Mouse (Mus musculus): ENCODE results near the gene Vmn1r219.
"Not testable (repeated sequence)": the region's sequence is repeated elsewhere in the genome, so short reads cannot be mapped to it uniquely, and the experiment has no call there.

The Vmn1r219 gene

DNA sequence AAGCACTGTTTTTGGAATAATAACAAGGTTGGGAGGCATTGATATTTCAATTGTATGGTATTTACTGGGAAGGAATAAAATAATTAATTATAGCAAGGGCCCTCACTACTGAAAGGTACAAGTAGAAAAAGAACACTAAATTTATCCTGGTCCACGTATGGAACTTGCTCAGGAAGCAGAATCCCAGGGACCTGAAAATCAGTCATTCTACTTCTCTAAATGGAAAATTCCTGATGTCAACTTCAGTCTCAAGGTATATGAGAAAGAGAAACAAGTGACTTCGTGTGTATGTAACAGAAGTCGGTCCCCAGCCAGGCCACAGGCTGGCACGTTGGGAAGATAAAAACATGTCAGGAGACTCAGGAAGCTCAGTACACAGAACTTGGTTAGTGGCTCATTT, at the start of gene Vmn1r219:
TSS of gene Vmn1r219 (plus strand) at position 301 of the 400 bp plus-strand sequence.
- no peak for DNase-seq (ENCODE audit: low read depth, low spot score)

DNA sequence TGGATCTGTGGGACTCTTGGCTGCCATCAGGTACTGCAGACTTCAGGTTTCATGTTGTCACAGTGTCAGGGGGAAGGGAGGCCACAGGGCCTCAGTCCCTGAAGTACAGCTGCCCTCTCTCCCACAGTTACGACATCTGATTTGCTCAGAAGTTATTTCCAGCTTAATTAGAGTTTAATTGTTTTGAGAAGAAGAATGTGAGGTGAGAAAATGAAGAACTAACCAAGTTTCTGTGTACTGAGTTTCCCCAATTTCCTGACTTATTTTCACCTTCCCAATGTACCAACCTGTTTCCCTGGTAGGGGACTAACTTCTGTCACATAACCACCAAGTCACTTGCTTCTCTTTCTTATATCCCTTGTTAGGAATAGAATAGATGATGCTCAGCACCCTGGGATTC, 41.0 kb upstream of the Vmn1r219 start, which contains the start of gene Vmn1r217:
TSS of gene Vmn1r217 (minus strand) at position 101 of the 400 bp plus-strand sequence.
- DNase-seq (ENCODE audit: low read depth, low spot score), result not testable (repeated sequence)

DNA sequence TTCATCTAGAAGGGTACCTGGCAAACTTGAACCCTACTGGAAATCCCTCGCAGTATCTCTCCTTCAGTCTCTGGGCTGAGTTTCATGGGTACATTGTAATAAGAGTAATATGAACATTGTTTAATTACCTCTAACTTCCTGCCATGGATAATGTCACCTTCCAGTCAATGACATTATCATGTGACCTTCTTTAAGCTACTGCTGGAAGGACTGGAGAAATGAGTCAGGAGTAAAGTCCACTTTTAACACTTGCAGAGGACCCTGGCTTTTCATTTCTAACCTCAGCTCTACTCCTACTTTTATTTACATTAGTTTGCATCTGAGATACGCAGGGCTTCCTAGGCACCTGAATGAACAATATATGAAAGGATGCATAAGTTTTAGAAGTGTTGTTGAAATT, 38.5 kb upstream of the Vmn1r219 start:
- no peak for DNase-seq (ENCODE audit: low read depth, low spot score)

DNA sequence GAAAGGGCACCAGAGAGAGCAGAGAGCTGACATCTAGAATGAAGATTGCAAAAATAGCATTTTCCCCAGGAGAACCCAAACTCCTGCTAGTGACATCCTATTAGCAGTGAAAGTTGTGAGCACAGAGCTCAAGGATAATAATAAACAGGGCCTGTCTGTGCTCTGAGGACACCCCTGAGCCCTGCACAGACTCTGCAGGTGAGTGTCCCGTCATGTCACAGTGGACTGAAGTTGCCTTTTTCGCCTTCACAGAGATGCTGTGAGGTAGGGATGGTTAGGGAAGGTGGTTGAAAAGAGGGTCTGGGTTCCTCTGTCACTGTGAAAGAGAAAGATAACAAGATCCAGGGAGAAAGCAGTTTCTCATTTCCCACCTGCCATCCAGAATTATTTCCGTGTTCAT, 26.0 kb upstream of the Vmn1r219 start, which contains the start of gene Vmn1r218:
TSS of gene Vmn1r218 (plus strand) at position 57 of the 400 bp plus-strand sequence.
- DNase-seq (ENCODE audit: low read depth, low spot score), result no peak

DNA sequence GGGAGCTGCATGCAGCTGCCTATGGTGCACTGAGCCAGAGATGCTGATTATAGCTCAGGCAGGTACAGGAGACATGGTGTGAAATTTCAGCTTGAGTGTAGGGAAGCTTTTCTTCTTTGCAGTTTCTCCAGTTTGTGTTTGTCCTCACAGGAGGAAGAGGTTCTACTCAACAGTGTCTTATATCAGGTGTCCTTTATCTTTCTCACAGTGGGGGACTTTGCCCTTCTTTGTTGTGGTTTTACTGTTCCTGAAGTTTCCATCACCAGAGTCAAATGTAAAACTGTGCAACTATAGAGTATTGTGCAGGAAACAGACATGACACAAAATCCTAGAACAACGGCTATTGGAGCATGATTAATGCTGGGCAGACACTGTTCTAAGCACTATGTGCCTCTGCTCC, 25.6 kb upstream of the Vmn1r219 start:
- DNase-seq (ENCODE audit: low read depth, low spot score), result no peak

DNA sequence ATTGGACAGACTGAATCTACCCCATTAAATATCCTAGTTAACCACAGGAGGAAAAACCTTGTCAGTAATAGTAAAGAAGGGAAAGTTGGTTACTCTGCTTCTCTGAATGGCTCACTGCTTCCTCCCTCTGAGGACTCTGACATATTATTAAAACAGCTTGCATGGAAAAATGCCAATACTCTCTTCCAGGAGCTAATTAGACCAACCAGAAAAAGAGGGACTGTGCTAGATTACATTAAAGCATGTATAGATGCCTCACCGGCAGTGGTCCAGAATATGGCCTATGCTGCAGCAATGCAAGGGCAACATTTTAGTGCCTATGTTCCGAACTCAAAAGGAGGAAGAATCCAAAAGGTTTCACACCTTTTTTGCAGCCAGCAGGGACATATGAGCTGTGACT, 20.2 kb upstream of the Vmn1r219 start:
- no peak for DNase-seq (ENCODE audit: low read depth, low spot score)

DNA sequence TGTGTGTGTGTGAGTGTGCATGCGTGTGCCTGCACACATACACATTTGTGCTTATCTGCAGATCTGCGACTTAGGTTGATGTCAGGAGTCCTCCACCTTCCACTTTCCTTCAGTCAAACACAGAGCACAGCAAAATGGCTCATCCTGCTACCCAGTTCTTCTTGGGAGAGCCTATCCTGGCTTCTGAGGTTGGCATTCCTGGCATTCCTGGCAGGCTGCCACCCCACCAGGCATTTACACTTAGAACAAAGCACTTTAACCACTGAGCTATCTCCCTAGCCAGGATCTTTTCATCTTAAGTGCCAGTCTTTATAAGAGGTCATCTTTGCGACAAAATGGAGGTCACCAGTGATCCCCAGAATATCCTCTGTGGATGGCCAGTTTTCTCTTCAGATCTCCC, 1.3 kb upstream of the Vmn1r219 start:
- peak; percentile 56 for DNase-seq (ENCODE audit: low read depth, low spot score)

DNA sequence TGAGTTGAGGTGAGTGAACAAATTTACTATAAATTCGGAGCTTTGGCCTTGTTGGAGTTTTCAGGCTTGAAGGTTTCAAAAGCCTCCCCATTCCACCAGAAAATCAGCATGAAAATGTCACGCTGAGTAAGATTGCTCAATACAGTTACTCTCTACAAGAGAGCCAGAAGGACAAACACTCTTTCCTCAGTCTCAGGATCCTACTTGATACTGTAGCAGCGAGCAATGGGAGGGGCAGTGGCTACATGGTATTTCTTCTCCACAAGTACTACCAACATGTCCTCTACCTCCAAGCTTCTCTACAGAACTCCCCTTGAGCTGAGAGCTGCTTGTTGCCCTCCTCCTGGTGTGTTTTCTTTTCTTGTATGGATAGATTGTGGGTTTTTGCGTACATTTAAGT, 7.4 kb downstream of the Vmn1r219 start:
- not testable (repeated sequence) for DNase-seq (ENCODE audit: low read depth, low spot score)

DNA sequence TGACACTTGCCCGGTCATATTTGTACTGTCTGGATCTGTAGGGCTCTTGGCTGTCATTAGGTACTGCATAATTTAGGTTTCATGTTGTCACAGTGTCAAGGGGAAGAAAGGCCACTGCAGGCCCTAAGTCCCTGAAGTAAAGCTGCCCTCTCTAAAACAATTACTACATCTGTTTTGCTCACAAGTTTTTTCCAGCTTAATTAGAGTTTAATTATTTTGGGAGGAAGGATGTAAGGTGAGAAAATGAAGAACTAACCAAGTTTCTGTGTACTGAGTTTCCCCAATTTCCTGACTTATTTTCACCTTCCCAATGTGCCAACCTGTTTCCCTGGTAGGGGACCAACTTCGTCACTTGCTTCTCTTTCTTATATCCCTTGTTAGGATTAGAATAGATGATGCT, 28.8 kb downstream of the Vmn1r219 start, which contains the start of gene Vmn1r220:
TSS of gene Vmn1r220 (minus strand) at position 101 of the 400 bp plus-strand sequence.
- no peak for DNase-seq (ENCODE audit: low read depth, low spot score)

DNA sequence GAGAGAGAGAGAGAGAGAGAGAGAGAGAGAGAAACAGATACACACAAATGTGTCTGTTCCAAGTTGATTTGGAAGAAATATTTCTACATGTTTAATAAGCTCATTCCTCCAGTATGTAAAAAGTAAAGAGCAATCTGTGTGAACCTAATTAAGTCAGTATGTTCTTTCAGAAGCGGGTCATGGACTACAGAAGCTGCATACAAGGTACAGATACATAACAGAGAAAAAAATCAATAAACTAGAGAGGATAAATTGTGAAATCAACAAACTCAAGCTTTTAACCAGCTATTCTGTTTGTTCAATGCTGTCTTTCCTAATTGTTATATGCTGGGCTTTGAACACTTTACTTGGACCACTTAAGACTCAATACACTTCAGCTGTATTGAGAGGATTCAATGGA, 44.8 kb downstream of the Vmn1r219 start:
- not testable (repeated sequence) for DNase-seq (ENCODE audit: low read depth, low spot score)

DNA sequence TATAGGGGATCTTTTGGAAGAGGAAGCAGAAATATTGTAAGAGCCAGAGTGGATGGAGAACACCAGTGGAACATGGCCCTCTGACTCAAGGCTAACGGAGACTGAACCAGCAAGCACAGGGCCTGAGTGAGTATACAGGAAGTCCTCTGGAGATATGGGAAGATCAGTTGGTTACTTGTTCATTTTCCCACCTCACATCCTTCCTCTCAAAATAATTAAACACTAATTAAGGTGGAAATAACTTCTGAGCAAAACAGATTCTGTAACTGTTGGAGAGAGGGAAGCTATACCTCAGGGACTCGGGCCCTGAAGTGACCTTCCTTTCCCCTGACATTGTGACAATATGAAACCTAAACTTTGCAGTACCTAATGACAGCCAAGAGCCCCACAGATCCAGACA, 54.7 kb downstream of the Vmn1r219 start, which contains the start of gene Vmn1r221:
TSS of gene Vmn1r221 (plus strand) at position 301 of the 400 bp plus-strand sequence.
- DNase-seq (ENCODE audit: low read depth, low spot score), result not testable (repeated sequence)
